Mouse (Mus musculus) intestine, postnatal 0 days (tissue): ENCODE results near the gene Gdf11. TPM values are rescaled to one million over a fixed set of nuclear protein-coding genes. Genes with fewer than 3 reads are reported as not detected.

ENCODE experiments used
- ATAC-seq: fragments of 200-750 bp; cut with Nextera tagmentation; 2 replicates; pipeline ENCODE4 v1.8.0; 2017; ENCODE audit warnings: mild to moderate bottlenecking, moderate TSS enrichment, moderate library complexity
- H3K27ac ChIP-seq: fragments of 300-500 bp; sonication (generic); 2 replicates; pipeline ENCODE4 v1.5.1; 2014; ENCODE audit warnings: mild to moderate bottlenecking, low read depth, low read length, moderate library complexity
- H3K27me3 ChIP-seq: fragments of 300-500 bp; sonication (generic); replicated peaks from 2 replicates; pipeline ENCODE4 v1.6.1; 2014; ENCODE audit warnings: low read length, mixed read lengths; ENCODE audit not compliant: control insufficient read depth, insufficient read depth
- H3K36me3 ChIP-seq: fragments of 300-500 bp; sonication (generic); 2 replicates; pipeline ENCODE4 v1.6.1; 2014; ENCODE audit warnings: mild to moderate bottlenecking, moderate library complexity; ENCODE audit not compliant: control insufficient read depth, insufficient read depth
- H3K4me1 ChIP-seq: fragments of 300-500 bp; sonication (generic); replicated peaks from 2 replicates; pipeline ENCODE4 v1.6.1; 2014; ENCODE audit warnings: antibody characterized with exemption, low read length, mixed read lengths; ENCODE audit not compliant: control insufficient read depth, insufficient read depth
- H3K4me2 ChIP-seq: fragments of 300-500 bp; sonication (generic); replicated peaks from 2 replicates; pipeline ENCODE4 v1.6.1; 2014; ENCODE audit warnings: low read depth, mild to moderate bottlenecking, moderate library complexity
- H3K4me3 ChIP-seq: fragments of 300-500 bp; sonication (generic); 2 replicates; pipeline ENCODE4 v1.5.1; 2014; ENCODE audit warnings: low read depth, low read length
- H3K9ac ChIP-seq: fragments of 300-500 bp; sonication (generic); 2 replicates; pipeline ENCODE4 v1.6.1; 2014; ENCODE audit warnings: mild to moderate bottlenecking, low read depth, low read length
- H3K9me3 ChIP-seq: fragments of 300-500 bp; sonication (generic); 2 replicates; pipeline ENCODE4 v1.6.1; 2016; ENCODE audit warnings: mixed run types; ENCODE audit not compliant: control insufficient read depth
- CTCF ChIP-seq: sonication (generic); IDR thresholded peaks from 2 replicates; pipeline ENCODE4 v1.5.1; 2016; ENCODE audit warnings: low read depth, mild to moderate bottlenecking, control low read depth, antibody characterized with exemption, moderate library complexity
- WGBS: fragments of 180-500 bp; shearing (Covaris S2); extraction: QIAGEN DNeasy Blood & Tissue Kit; methylation state at CpG from one replicate; pipeline ENCODE4 v1.1.7; 2014; 5-methylcytosine and 5-hydroxymethylcytosine counted together
- polyA plus RNA-seq: library from polyadenylated mRNA; unstranded; fragments of >200 nt; fragmentation: Nextera tagmentation; extraction: Ambion mirVana; gene quantifications from 2 replicates; pipeline ENCODE4 v1.2.1, GENCODE M21; 2015

Gdf11 gene
- polyA plus RNA-seq, 1 experiment from 2014 or later: 0.99 TPM

- no peak overlapping the region for H3K4me3 ChIP-seq
- H3K27me3 ChIP-seq: peaks cover 3% of the 10 kb centered on the region; the same call in 1 of the 2 replicates
- H3K36me3 ChIP-seq: no peaks in the 10 kb centered on the region
- TF ChIP-seq CTCF: no peak
- no peak overlapping the region for H3K4me2 ChIP-seq
- no peak overlapping the region for H3K27ac ChIP-seq
- H3K9ac ChIP-seq: no peak overlapping the region
- no peaks in the 10 kb centered on the region for H3K9me3 ChIP-seq
- WGBS: 82% methylated on average over 1 of the region's 1 CpGs
- no peaks in the 10 kb centered on the region for H3K4me1 ChIP-seq
- no peak for ATAC-seq
These were observed 9.9 kb upstream of the Gdf11 start for GRCm38 (mm10) chr10:128901409-128901808.

GRCm38 (mm10) chr10:128900698-128901097, 9.2 kb upstream of the Gdf11 start, which contains the start of gene Cd63:
TSS of gene Cd63 (plus strand) at chr10:128900989.
- no peak for ATAC-seq
- TF ChIP-seq CTCF: no peak
- 69% methylated on average over 3 of the region's 3 CpGs for WGBS
- no peak within 1 kb of the TSS for H3K4me2 ChIP-seq
- peaks cover 10% of the 10 kb centered on the region for H3K27me3 ChIP-seq
- no peak within 1 kb of the TSS for H3K4me3 ChIP-seq
- no peak within 1 kb of the TSS for H3K9ac ChIP-seq
- no peaks in the 10 kb centered on the region for H3K9me3 ChIP-seq
- no peaks in the 10 kb centered on the region for H3K36me3 ChIP-seq
- H3K27ac ChIP-seq: no peak within 1 kb of the TSS
- no peaks in the 10 kb centered on the region for H3K4me1 ChIP-seq

GRCm38 (mm10) chr10:128899759-128900490, 8.4 kb upstream of the Gdf11 start:
- ATAC-seq: no peak
- Histone ChIP-seq H3K4me1 (no peaks in the 10 kb centered on the region), H3K4me2 (no peak overlapping the region), H3K9ac (no peak overlapping the region), H3K36me3 (no peaks in the 10 kb centered on the region), H3K27me3 (peaks cover 11% of the 10 kb centered on the region), H3K27ac (no peak overlapping the region), H3K4me3 (no peak overlapping the region), H3K9me3 (no peaks in the 10 kb centered on the region)
- TF ChIP-seq CTCF: no peak
- 75% methylated on average over 6 of the region's 6 CpGs for whole genome bisulfite sequencing

GRCm38 (mm10) chr10:128897501-128897900, 6.0 kb upstream of the Gdf11 start:
- no peak overlapping the region for H3K9ac ChIP-seq
- WGBS: 15% methylated on average over 1 of the region's 1 CpGs
- no peak overlapping the region for H3K27ac ChIP-seq
- H3K27me3 ChIP-seq: peaks cover 16% of the 10 kb centered on the region
- no peak for ATAC-seq
- H3K4me2 ChIP-seq: no peak overlapping the region
- no peak overlapping the region for H3K4me3 ChIP-seq
- H3K4me1 ChIP-seq: no peaks in the 10 kb centered on the region
- no peaks in the 10 kb centered on the region for H3K36me3 ChIP-seq
- TF ChIP-seq CTCF: no peak
- no peaks in the 10 kb centered on the region for H3K9me3 ChIP-seq

- H3K4me2 ChIP-seq: no peak overlapping the region
- no peak overlapping the region for H3K9ac ChIP-seq
- no peaks in the 10 kb centered on the region for H3K9me3 ChIP-seq
- TF ChIP-seq CTCF: no peak
- H3K27ac ChIP-seq: no peak overlapping the region
- H3K36me3 ChIP-seq: no peaks in the 10 kb centered on the region
- no peak overlapping the region for H3K4me3 ChIP-seq
- ATAC-seq: no peak
- H3K27me3 ChIP-seq: peaks cover 19% of the 10 kb centered on the region
- 43% methylated on average over 1 of the region's 1 CpGs for WGBS
- no peaks in the 10 kb centered on the region for H3K4me1 ChIP-seq
These were observed 5.3 kb upstream of the Gdf11 start for GRCm38 (mm10) chr10:128896807-128897206.

- Histone ChIP-seq H3K4me2 (peak overlapping the region; percentile 37), H3K4me3 (no peak overlapping the region), H3K36me3 (no peaks in the 10 kb centered on the region), H3K9ac (no peak overlapping the region), H3K9me3 (no peaks in the 10 kb centered on the region), H3K27ac (no peak overlapping the region), H3K27me3 (peaks cover 19% of the 10 kb centered on the region), H3K4me1 (no peaks in the 10 kb centered on the region)
- no peak for TF ChIP-seq CTCF
- 0 out of 2 replicates have a peak, but pooled peaks have one; percentile 20 for ATAC-seq
- WGBS: 16% methylated on average over 17 of the region's 17 CpGs
These were observed 4.6 kb upstream of the Gdf11 start for GRCm38 (mm10) chr10:128895952-128896693.
